Mouse (Mus musculus): ENCODE measurements around the gene Hdac9.

The Hdac9 gene

DNA sequence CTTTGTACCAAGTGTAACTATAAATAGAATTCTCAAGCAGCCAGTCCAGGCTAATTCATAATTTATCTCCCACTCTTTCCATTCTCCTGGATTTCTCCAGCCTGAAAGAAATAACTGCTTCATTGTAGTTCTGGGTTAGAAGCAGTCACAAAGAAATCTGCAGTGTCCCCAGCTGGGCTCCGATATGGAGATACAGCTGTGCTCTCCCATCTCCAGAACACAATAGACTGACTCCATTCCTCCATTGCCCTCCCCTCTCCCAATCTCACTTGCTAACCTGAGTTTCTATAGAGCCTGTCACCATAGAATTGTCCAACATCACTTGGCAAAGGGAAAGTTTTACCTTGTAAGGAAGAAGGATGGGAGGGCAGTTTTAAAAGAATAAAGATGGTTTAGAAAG, 218.9 kb downstream of the Hdac9 start:
- no peak for DNase-seq (ENCODE audit: low spot score)

DNA sequence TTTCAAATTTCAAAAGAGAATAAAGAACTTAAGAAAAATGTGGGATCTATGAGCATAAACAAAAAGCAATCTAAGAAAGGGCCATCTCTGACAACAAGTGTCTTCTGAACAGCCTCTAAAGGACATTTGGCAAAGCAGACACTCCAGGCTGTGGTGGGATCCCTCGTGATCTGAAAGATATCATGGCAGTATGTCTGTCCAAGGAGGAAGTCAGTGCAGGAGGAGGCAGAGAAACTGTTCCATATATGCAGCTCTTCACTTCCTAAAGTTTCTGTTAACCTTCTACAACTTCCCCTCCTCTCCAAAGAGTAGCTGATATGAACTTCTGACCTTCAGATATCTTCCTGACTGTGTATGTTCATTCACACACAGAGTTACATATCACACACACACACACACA, 220.2 kb downstream of the Hdac9 start:
- DNase-seq (ENCODE audit: low spot score), result no peak

DNA sequence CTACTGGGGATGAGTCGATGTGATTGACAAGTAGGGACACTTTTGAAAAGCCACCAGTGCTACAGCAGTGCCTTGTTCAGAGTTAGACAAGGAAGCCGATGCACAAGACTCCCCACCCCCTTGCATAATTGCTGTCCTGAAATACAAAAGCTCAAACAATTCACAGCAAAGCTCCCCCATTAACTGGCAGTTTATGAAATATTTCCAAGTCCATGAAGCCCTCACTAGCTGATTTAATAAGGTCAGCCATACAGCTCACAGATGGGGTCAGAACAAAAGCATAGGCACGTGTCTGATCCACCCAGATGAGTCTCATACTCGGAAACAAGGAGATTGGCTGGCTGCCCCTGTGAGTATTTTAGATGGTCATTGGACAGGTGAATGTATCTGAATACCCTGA, 228.0 kb downstream of the Hdac9 start:
- no peak for DNase-seq (ENCODE audit: low spot score)

DNA sequence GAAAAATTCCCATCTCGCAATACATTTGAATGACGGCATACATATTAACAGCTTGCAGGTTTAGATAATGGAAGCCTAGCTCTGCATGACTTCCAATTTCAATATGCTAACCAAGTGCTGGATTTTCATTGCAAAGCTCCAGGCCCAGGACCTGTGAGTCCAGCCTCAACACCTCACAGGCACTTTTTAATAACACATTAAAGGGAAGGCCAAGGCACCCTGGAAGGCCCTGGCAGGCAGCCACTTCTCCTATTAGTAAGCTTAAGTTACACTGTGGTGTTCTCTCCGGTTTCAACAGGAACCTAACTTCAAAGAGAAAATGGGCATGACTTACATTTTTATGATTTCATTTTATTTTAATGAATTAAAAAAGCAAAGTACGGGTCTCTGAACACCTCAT, 233.5 kb downstream of the Hdac9 start:
- DNase-seq (ENCODE audit: low spot score), result no peak

DNA sequence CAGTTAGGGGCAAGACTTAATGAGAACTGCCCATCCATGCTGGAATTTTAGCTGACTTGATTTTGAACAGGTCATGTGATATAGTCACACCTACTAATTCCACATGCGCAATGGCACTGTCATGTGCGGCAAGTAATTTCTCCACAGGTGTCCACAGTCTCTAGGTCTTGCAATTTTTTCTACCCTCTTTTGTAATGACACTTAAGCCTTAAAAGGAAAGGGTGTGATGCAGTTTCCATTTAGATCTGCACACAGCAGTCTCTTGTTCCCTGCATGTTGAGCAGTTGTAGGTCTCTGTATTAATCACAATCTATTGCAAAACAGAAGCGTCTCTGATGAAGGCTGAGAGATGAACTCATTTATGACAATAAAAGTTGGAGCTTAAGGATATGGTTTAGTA, 234.2 kb downstream of the Hdac9 start:
- DNase-seq (ENCODE audit: low spot score), result no peak

DNA sequence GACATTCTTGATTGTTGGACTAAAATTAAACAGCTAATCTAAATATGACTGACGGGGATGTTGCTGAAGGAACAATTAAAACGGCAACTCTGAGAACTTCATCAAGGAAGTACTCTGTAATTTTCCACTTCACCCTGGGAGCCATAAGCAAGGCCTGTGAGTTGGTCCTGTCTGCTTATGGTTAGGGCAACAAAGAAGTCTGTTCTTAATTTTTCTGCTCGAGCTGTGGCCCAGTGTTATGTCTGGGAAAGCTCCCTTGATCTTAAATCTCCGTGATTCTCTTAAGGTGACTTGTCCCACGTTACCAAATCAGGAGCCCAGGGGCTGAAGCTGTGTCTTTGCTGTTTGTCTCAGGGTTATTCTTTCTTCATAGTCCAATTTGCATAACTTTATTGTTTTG, 236.3 kb downstream of the Hdac9 start:
- DNase-seq (ENCODE audit: low spot score), result no peak

DNA sequence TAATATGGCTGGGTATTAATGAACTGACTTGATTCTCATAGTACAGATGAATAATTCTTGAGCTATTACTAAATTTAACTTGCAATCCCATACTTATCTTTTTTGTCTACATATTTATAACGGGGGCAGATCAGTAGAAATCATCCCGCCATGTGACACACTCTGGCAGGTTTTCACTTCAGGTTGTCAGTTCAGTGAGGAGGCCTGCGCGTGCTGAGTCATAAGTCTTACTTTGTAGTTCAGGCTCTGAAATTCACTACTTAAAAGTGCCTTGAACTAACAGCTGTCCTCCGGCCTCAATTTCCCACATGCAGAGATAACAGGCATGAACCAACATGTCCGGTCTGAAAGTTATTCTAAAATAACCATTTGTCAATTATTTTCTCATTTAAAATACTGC, 239.8 kb downstream of the Hdac9 start:
- no peak for DNase-seq (ENCODE audit: low spot score)

DNA sequence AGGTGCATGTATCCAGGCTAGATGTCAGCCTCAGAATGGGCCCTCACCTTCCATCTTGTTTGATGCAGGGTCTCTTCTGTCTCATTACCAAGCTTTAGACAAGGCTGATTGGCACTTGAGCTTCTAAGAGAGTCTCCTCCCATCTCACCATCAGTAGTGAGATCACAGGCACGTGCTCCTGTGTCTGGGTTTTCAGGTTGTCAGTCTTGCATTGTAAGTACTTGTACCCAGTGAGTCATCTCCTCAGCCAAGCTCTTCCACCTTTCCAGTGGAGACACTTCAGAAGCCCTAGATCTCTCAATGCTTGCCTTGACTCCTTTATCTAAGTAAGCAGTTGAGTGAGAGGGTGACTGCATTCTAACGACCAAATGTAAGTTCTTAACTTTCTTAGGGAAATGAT, 242.7 kb downstream of the Hdac9 start:
- no peak for DNase-seq (ENCODE audit: low spot score)

DNA sequence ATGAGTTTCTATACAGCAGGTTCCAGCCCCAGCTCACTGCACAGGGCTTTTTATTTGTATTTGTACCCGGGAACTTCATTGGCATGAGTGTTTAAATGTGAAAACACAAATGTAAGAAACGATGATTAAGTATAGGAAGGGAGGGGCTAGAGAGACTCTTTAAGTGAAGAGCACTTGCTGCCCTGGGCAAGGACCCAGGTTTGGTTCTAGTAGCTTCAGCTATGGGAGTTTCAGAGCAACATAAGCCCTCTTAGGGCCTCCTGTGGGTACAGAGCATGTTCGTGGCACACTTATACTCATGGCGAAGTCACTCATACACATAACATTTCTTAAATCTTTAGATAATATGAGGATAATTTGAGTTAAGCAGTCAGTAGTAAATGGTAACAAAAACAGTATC, 243.4 kb downstream of the Hdac9 start:
- no peak for DNase-seq (ENCODE audit: low spot score)

DNA sequence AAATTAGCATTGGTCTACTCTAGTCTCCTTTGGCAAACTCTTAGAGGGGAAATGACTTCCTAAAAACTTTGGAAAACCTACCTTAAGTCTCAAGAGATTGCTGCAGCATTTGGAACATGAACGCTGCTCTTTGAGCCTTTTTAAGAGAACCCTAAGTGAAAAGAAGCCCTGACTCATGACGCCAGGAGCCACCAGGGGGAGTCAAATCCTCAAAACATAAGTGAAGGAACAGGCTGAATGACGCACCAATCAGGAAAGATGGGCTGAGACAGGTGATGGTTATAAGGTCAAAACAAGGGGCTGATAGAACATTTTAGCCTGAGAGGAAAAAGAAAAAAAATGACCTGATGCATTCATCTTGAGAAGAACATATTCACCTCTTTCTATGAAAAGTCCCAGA, 252.1 kb downstream of the Hdac9 start:
- peak; percentile 22 for DNase-seq (ENCODE audit: low spot score)

DNA sequence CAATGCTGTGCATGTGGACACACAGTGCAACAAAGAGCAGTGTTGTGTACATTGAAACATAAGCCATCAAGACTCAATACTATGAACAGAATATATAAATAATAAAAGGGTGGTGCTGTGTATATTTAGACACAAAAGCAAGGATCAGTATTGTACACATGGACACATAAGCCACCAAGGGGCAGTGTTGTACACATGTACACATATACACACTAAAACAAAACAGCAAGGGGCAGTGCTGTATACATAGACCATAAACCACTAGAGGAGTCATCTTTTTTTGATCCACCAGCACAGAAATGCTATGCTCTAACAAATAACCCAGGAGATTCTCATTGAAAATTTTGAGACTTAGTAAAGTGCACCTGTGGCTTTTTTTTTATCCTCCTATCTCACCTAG, 255.5 kb downstream of the Hdac9 start:
- no peak for DNase-seq (ENCODE audit: low spot score)

DNA sequence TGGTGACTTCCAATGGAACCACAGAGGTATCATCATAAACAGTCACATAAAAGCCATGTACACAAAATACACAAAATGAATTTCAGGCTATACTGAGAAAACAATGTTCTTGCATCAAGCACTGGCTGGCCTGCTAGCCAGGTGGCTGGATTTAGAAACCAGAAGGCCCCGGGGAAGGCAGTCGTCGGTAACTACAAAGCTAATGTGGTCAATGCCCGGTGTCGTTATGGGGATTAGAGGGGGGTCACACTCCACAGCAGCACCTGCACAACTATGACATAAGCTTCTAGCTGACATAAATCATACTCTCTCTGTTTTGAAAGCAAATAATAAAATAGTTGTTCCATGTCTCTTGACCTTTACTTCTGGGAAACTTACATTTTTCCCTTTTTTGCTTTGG, 256.9 kb downstream of the Hdac9 start:
- DNase-seq (ENCODE audit: low spot score), result no peak

DNA sequence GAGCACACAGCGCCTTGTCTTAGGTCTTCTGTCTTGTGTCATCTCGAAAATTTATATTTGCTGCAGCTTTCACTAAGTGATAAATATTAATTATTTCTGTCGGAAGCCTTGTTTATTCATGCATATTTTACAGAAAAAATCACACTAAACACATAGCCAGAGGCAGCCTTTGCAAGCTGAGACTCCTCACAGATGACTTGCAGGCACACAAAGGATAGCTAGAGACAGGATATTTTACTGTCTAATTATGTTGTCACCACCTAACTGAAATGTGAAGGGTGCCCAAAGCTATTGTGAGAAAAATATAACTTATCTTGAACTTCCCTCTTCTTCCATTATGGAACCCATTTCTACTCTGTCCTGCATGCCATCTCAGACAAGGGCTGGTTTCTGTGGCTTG, 258.3 kb downstream of the Hdac9 start:
- DNase-seq (ENCODE audit: low spot score), result no peak

DNA sequence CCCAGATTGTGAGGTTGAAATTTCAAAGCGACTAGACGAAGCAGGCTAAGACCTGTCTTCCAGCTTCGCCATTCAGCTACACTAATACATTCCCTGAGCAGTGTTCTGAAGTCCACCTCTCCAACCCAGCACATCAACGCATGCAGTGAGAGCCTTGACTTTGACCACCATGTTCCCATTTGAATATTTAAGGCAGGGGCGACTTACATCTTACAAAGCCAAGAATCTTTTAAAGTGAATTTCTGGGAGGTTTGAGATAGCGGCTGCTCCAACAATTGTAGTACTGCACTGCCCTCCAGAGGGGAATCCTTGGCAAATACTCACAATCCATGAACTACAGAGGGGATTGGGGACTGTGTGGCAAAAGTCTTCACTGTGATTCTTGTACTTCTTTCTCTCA, 258.8 kb downstream of the Hdac9 start:
- DNase-seq (ENCODE audit: low spot score), result no peak

DNA sequence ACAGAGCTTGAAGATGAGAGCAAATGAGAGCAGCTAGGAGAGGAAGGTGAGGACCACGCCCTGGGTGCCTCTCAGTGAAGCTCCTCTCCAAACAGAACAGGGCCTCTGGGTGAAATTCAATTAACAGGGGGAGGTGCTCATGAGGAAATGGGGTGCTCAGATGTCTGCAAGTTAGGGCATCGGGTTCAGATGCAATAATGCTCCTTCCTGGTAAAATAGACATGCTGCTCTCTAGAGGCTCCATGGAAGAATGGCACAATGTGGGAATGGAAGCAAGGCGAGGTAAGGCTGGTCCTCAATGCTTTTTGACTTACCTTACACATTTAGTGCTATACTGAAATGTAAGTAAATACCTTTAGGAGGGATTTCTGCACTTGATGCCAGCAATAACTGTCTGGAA, 263.3 kb downstream of the Hdac9 start:
- no peak for DNase-seq (ENCODE audit: low spot score)

DNA sequence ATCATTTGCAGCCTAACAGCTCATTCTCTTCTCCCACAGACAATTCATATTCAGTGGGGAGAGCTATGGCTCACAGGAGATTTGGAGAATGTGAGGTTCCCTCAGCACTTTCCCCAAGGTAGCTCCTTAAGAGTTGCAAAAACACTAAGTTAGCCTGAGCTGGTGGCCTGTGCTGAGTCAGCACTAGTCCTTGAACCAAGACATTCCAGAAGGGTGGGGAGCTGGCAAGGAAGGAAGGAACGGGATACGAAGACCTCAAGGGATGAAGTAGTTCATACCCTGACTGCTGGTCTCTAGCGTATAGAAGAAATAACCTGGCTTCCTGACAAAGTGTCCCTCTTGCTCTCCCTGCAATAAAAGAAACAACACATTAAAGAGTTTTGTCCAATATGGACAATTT, 268.1 kb downstream of the Hdac9 start:
- no peak for DNase-seq (ENCODE audit: low spot score)

DNA sequence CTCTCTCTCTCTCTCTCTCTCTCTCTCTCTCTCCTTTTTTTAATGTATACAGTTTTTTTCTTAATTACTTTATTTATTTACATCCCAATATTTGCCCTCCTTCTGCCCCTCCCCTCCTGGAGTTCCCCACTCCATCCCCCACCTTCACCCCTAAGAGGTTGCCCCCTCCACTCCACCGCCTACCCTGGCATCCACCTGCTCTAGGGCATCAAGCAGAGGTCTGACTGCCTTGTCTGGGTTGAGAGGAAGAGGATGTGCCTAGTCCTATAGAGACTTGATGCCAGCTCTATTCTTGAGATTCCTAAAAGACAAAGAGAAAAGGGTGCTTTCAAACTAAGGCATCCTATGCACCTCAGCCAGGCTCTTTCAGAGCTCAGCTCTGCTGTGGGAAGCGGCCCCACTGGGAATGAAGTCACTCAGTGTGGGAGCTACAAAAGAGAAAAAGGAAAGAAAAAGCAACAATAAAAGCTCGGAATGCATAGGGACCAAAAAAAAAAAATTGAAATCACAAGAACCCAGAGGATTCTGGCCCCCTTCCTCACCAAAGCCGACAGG, 275.1 kb downstream of the Hdac9 start:
- DNase-seq (ENCODE audit: low spot score), result no peak

DNA sequence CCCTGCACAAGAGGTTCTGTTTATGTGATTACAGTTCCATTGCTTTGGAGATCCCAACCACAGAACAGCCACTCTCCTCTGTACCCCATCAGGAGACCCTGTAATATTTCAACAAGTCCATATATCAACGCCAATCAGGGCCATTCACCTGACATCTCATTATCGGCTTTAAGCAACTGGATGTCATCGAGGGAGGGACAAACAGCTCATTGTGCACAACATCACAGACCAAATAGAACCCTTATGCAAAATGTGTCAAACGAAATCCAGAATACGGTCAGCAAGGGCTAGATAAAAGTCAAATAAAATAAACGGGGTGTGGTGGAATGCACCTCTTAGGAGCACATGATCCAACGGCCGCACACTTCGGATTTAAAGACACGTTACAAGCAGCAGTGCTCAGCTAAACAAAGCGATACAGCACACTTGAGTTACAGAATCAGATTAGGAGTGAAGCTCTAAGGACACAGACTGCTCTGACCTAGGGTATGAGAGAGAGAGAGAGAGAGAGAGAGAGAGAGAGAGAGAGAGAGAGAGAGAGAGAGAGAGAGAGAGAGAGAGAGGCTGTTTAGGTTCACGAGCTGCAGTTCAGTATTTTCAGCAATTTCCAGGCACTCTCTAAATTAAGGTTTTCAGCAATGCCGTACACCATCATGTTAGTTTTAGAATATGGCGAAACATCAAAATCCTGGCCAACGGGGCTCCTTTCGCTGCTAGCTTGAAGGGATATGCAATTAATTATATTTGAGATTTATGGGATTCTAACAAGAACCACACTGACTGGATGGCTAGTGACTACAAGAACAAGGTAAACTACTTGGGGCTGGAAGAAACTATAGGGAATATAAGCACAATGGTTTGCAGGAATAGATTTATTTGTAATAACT, 279.4 kb downstream of the Hdac9 start:
- DNase-seq (ENCODE audit: low spot score), result no peak

DNA sequence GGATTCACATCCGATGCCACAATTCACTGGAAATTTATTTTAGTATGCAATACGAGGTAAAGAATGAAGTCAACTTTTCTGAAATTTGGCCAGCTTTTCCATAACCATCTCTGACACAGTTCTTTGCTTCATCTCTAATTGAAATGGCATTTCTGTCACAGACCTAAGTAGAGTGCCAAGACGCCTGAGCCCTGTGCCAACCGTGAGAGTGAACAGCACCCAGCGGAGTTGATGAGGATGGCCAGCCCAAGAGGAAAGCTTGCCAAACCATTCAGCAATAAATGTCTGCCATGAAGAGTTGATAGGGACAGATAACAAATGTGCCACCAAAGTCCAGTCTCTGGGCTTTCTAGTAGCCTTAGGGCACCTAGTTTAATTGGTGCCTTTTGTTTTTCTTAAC, 297.8 kb downstream of the Hdac9 start:
- DNase-seq (ENCODE audit: low spot score), result no peak

DNA sequence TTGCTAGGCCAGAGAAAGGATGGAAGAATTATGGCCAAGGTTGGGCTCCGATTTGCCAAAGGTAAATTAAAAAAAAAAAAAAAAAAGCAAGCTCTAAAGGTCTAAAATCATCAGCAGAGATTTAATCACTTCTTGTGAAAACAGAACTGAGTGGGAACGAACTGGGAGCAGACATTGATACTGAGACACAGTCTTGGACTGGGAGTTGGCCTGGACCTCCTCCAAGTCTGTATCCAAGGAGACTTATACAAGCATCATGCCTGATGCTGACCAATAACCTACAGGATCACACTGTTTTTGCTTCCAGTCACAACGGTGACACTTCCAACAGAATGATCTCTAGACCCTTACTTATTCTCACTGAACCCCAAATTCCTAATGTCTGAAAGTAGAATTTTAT, 298.6 kb downstream of the Hdac9 start:
- no peak for DNase-seq (ENCODE audit: low spot score)

DNA sequence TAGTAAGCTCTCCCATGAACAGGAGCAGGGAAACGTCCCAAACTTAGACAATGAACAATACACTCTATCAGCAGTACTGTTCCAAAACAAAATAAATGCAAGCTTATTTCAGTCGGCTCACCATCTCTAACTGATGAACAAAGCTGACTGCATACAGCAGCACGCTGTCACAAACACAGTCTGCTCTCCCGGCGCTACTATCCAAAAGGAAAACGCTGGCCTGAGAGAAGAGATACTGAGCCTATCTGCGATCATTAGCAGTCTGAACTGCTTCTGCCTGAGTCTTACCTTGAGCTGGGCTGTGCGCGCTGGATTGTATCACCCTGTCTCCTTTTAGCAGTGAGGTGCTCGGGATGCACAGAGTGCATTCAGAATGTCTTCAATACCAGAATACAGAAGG, 299.1 kb downstream of the Hdac9 start:
- no peak for DNase-seq (ENCODE audit: low spot score)

DNA sequence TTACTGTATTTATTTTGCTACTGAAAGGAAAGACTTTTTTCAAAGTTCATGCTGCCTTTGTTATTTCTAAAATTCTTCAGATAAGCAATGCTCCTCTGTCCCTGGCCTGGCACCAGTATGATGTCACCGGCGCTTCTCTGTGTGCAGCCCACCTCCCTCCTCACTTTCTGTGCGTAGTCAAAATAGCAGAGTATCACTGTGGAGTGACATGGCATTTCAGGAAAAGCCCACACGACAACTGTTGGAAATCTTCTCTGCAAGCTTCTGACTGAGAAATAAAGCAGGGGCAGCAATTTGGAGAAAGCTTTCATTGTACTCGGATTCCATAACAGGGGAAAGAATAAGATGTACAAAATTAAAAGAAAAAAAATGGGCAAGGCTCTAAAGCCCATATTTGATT, 302.1 kb downstream of the Hdac9 start:
- DNase-seq (ENCODE audit: low spot score), result no peak

DNA sequence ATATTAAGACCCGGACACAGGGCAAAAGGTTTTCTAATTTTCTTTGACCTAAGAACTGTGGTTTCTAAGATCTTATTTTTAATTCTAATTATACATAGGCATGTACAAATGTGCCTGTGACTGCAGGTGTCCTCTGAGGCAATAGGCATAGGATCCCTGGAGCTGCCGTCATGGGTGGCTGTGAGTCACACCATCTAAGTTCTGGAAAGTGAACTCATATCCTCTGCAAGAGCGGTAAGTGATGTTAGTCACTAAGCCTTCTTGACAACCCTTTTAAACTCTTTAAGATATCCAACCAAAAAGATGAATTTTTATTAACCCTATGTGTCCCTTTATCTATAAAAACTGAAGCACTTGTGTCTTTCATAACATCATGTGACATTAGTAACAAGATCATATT, 304.4 kb downstream of the Hdac9 start:
- DNase-seq (ENCODE audit: low spot score), result no peak

DNA sequence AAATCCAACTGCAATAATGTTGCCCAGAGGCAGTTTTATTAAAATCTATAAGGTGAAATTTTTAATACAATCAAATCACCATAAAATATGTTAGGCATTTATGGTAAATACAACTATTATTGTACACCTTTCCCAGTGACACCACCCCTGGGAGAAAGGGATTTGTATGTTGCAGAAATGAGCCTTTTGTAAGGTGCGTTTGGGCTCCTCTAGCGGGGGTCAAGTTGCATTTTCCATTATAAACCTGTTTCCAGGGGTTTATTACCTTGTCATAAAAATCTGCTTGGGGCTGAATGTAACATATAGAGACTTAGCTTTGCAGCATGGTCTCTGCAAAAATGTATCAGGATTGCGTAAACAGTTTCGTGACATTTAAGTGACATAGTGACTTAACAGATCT, 312.4 kb downstream of the Hdac9 start:
- DNase-seq (ENCODE audit: low spot score), result no peak

Measured in spleen, adult 12 weeks (tissue).